Mouse (Mus musculus) CH12.LX (cell line): ENCODE data around the gene Zfp61.

Experiments used
- CTCF ChIP-seq, 2 experiments: IDR thresholded peaks in 1 of 2; conservative IDR thresholded peaks in 1 of 2; 2 replicates each; pipeline ENCODE4 v1.5.1; 2011 to 2012; ENCODE audit warnings: low read depth in 2 of 2, low read length in 2 of 2, improper control_type of control experiment in 1 of 2, inconsistent platforms in 1 of 2, mild to moderate bottlenecking in 1 of 2, moderate library complexity in 1 of 2
- E2F4 ChIP-seq: IDR thresholded peaks from 2 replicates; pipeline ENCODE4 v1.6.1; 2011; ENCODE audit warnings: low read depth, low read length, improper control_type of control experiment; ENCODE audit not compliant: insufficient replicate concordance
- EP300 ChIP-seq: IDR thresholded peaks from 2 replicates; pipeline ENCODE4 v1.6.1; 2011; ENCODE audit warnings: low read length, improper control_type of control experiment
- KAT2A ChIP-seq: IDR thresholded peaks from 2 replicates; pipeline ENCODE4 v1.6.1; 2012; ENCODE audit warnings: low read length, improper control_type of control experiment, inconsistent platforms; ENCODE audit not compliant: insufficient replicate concordance
- MAFK ChIP-seq: IDR thresholded peaks from 2 replicates; pipeline ENCODE4 v1.6.1; 2011; ENCODE audit warnings: low read length, improper control_type of control experiment; ENCODE audit not compliant: insufficient replicate concordance
- MAX ChIP-seq: IDR thresholded peaks from 2 replicates; pipeline ENCODE4 v1.6.1; 2011; ENCODE audit warnings: low read length, improper control_type of control experiment
- MYC ChIP-seq: IDR thresholded peaks from 2 replicates; pipeline ENCODE4 v1.6.1; 2011; ENCODE audit warnings: low read depth, mild to moderate bottlenecking, improper control_type of control experiment, low read length
- POLR2A ChIP-seq: IDR thresholded peaks from 2 replicates; pipeline ENCODE4 v1.6.1; 2011; ENCODE audit warnings: low read depth, mild to moderate bottlenecking, improper control_type of control experiment, low read length
- RCOR1 ChIP-seq: conservative IDR thresholded peaks from 2 replicates; pipeline ENCODE4 v1.6.1; 2012; ENCODE audit warnings: low read depth, mild to moderate bottlenecking, inconsistent platforms, low read length, improper control_type of control experiment
- SIN3A ChIP-seq: IDR thresholded peaks from 2 replicates; pipeline ENCODE4 v1.6.1; 2012; ENCODE audit warnings: low read length, improper control_type of control experiment, inconsistent platforms
- SMC3 ChIP-seq: IDR thresholded peaks from 2 replicates; pipeline ENCODE4 v1.6.1; 2011; ENCODE audit warnings: low read depth, low read length, improper control_type of control experiment
- TCF12 ChIP-seq: IDR thresholded peaks from 2 replicates; pipeline ENCODE4 v1.6.1; 2014; ENCODE audit warnings: low read depth, mild to moderate bottlenecking, inconsistent platforms, low read length, improper control_type of control experiment
- USF1 ChIP-seq: IDR thresholded peaks from 2 replicates; pipeline ENCODE4 v1.6.1; 2014; ENCODE audit warnings: low read depth, mild to moderate bottlenecking, inconsistent platforms, low read length, improper control_type of control experiment

GRCm38 (mm10) chr7:24286090-24286489, 14.9 kb downstream of the Zfp61 start:
- TF ChIP-seq EP300 (no peak), MYC (no peak), CTCF (conservative IDR thresholded peaks at IDR 0.05 in 1 of 2, IDR thresholded peaks at IDR 0.05 in 1 of 2; ENCODE audit: low read depth in 2 of 2, low read length in 2 of 2) (peak; percentile 26 to 62; a peak in 3 of 4 replicates), KAT2A (no peak), SIN3A (no peak), MAX (no peak), SMC3 (peak; percentile 61), E2F4 (no peak), TCF12 (no peak), POLR2A (no peak), MAFK (no peak), USF1 (no peak), RCOR1 (no peak)
